Mouse (Mus musculus) left cerebral cortex, adult 18-20 months (tissue): ENCODE results near the gene Ptprb. TPM values are rescaled to one million over a fixed set of nuclear protein-coding genes. Genes with fewer than 3 reads are reported as not detected.

Experiments
- DNase-seq, 2 experiments: peaks; one replicate each; pipeline ENCODE4 v3.0.0; 2021 to 2022; ENCODE audit warnings: low spot score in 2 of 2, mixed read lengths in 1 of 2
- total RNA-seq, 2 experiments: library from RNA; stranded (reverse); gene quantifications; 2 replicates each; pipeline ENCODE4 v1.2.3; 2021

The Ptprb gene
- total RNA-seq, 2 experiments from 2014 or later, result 13.1 to 15.0 TPM

GRCm38 (mm10) chr10:116364759-116365158 is 89.4 kb downstream of the Ptprb start:
- peak; percentile 13 to 16 for DNase-seq

GRCm38 (mm10) chr10:116370991-116371725 is 95.8 kb downstream of the Ptprb start:
- DNase-seq, result peak; percentile 15 to 24

GRCm38 (mm10) chr10:116374111-116374510 is 98.8 kb downstream of the Ptprb start:
- DNase-seq, result no peak

- no peak for DNase-seq
These were observed 101.5 kb downstream of the Ptprb start for GRCm38 (mm10) chr10:116376853-116377252.

GRCm38 (mm10) chr10:116382826-116383685 is 107.7 kb downstream of the Ptprb start:
- no peak for DNase-seq

GRCm38 (mm10) chr10:116384401-116384800 is 109.1 kb downstream of the Ptprb start:
- DNase-seq, result no peak

- no peak for DNase-seq
These were observed 111.1 kb downstream of the Ptprb start for GRCm38 (mm10) chr10:116386391-116386885.

GRCm38 (mm10) chr10:116388840-116389239 is 113.5 kb downstream of the Ptprb start:
- DNase-seq, result no peak

- DNase-seq, result peak; percentile 60 to 63
These were observed 118.6 kb downstream of the Ptprb start for GRCm38 (mm10) chr10:116393790-116394475.

GRCm38 (mm10) chr10:116394585-116394984 is 119.3 kb downstream of the Ptprb start:
- no peak for DNase-seq

- DNase-seq, result no peak
These were observed 121.0 kb downstream of the Ptprb start for GRCm38 (mm10) chr10:116396279-116396678.

- no peak for DNase-seq
These were observed 121.6 kb downstream of the Ptprb start for GRCm38 (mm10) chr10:116396966-116397365.

GRCm38 (mm10) chr10:116397573-116397972 is 122.2 kb downstream of the Ptprb start:
- DNase-seq, result no peak

GRCm38 (mm10) chr10:116397973-116398372 is 122.7 kb downstream of the Ptprb start:
- DNase-seq, result no peak

- peak; percentile 33 to 44 for DNase-seq
These were observed 127.6 kb downstream of the Ptprb start for GRCm38 (mm10) chr10:116402742-116403425.

GRCm38 (mm10) chr10:116403679-116404078 is 128.4 kb downstream of the Ptprb start:
- DNase-seq, result peak; percentile 20 to 52

GRCm38 (mm10) chr10:116405011-116405410 is 129.7 kb downstream of the Ptprb start:
- no peak for DNase-seq

GRCm38 (mm10) chr10:116407684-116408359 is 132.5 kb downstream of the Ptprb start:
- DNase-seq, result no peak

- no peak for DNase-seq
These were observed 135.5 kb downstream of the Ptprb start for GRCm38 (mm10) chr10:116410826-116411225.

GRCm38 (mm10) chr10:116416142-116416541 is 140.8 kb downstream of the Ptprb start:
- DNase-seq, result no peak
